Mouse (Mus musculus): ENCODE results near the gene Atoh8. TPM values are rescaled to one million over a fixed set of nuclear protein-coding genes. Genes with fewer than 3 reads are reported as not detected.

Gene Atoh8
- total RNA-seq, 1 experiment from 2014 or later, result 3.3 TPM

GRCm38 (mm10) chr6:72253911-72254587, 18.7 kb upstream of the Atoh8 start:
- no peak for DNase-seq

- DNase-seq, result no peak
Measured at GRCm38 (mm10) chr6:72253168-72253567, 17.8 kb upstream of the Atoh8 start.

GRCm38 (mm10) chr6:72252433-72252832, 17.1 kb upstream of the Atoh8 start:
- DNase-seq, result no peak

GRCm38 (mm10) chr6:72249981-72250380, 14.6 kb upstream of the Atoh8 start:
- no peak for DNase-seq

GRCm38 (mm10) chr6:72248150-72248914, 13.0 kb upstream of the Atoh8 start:
- no peak for DNase-seq

- DNase-seq, result no peak
Measured at GRCm38 (mm10) chr6:72246303-72246702, 10.9 kb upstream of the Atoh8 start.

GRCm38 (mm10) chr6:72244569-72245285, 9.3 kb upstream of the Atoh8 start:
- DNase-seq, result no peak

- DNase-seq, result peak; percentile 85
Measured at GRCm38 (mm10) chr6:72244144-72244549, 8.8 kb upstream of the Atoh8 start.

GRCm38 (mm10) chr6:72242532-72243320, 7.3 kb upstream of the Atoh8 start:
- DNase-seq, result no peak

- DNase-seq, result no peak
Measured at GRCm38 (mm10) chr6:72241843-72242154, 6.4 kb upstream of the Atoh8 start.

GRCm38 (mm10) chr6:72241133-72241842, 5.9 kb upstream of the Atoh8 start:
- DNase-seq, result no peak

- DNase-seq, result no peak
Measured at GRCm38 (mm10) chr6:72240042-72240441, 4.7 kb upstream of the Atoh8 start.

- peak; percentile 91 for DNase-seq
Measured at GRCm38 (mm10) chr6:72237035-72237434, 1.7 kb upstream of the Atoh8 start.

GRCm38 (mm10) chr6:72235807-72236407, 530 bp upstream of the Atoh8 start:
- no peak for DNase-seq

GRCm38 (mm10) chr6:72234372-72235097, 842 bp downstream of the Atoh8 start:
- peak; percentile 47 for DNase-seq

- DNase-seq, result no peak
Measured at GRCm38 (mm10) chr6:72233950-72234349, 1.4 kb downstream of the Atoh8 start.

GRCm38 (mm10) chr6:72232870-72233269, 2.5 kb downstream of the Atoh8 start:
- no peak for DNase-seq

GRCm38 (mm10) chr6:72232411-72232810, 3.0 kb downstream of the Atoh8 start:
- no peak for DNase-seq

GRCm38 (mm10) chr6:72230875-72231274, 4.5 kb downstream of the Atoh8 start:
- no peak for DNase-seq

GRCm38 (mm10) chr6:72227665-72228265, 7.6 kb downstream of the Atoh8 start:
- no peak for DNase-seq

All from adrenal gland, postnatal 25 days (tissue).